Mouse (Mus musculus) midbrain, embryonic 16.5 days (tissue): ENCODE measurements at regions not wholly inside any gene's neighbourhood (a gene's known extent, or its start where the extent isn't known, plus 50 kb on each side); places are given as distances from the start of the nearest gene placed in this dataset.
A peak's percentile ranks its signal among the peaks of the same experiment; 100 is the strongest.

Source experiments
- ATAC-seq: fragments of 200-750 bp; cut with Nextera tagmentation; 2 replicates; pipeline ENCODE4 v1.8.0; 2017; ENCODE audit warnings: moderate TSS enrichment
- H3K27ac ChIP-seq: fragments of 300-500 bp; sonication (generic); 2 replicates; pipeline ENCODE4 v1.5.1; 2014; ENCODE audit warnings: mild to moderate bottlenecking, low read length, mixed read lengths
- H3K27me3 ChIP-seq: fragments of 300-500 bp; sonication (generic); 2 replicates; pipeline ENCODE4 v1.6.1; 2014; ENCODE audit warnings: low read depth, low read length, mixed read lengths; ENCODE audit not compliant: control insufficient read depth, insufficient read depth
- H3K36me3 ChIP-seq: fragments of 300-500 bp; sonication (generic); 2 replicates; pipeline ENCODE4 v1.6.1; 2014; ENCODE audit warnings: mild to moderate bottlenecking, low read length, moderate library complexity, mixed read lengths; ENCODE audit not compliant: control insufficient read depth, insufficient read depth
- H3K4me1 ChIP-seq: fragments of 300-500 bp; sonication (generic); 2 replicates; pipeline ENCODE4 v1.6.1; 2014; ENCODE audit warnings: mild to moderate bottlenecking, low read length, mixed read lengths; ENCODE audit not compliant: control insufficient read depth, insufficient read depth
- H3K4me2 ChIP-seq: fragments of 300-500 bp; sonication (generic); 2 replicates; pipeline ENCODE4 v1.6.1; 2014; ENCODE audit warnings: mild to moderate bottlenecking, low read length, mixed read lengths
- H3K4me3 ChIP-seq: fragments of 300-500 bp; sonication (generic); 2 replicates; pipeline ENCODE4 v1.5.1; 2014; ENCODE audit warnings: low read depth, mild to moderate bottlenecking, low read length, moderate library complexity, mixed read lengths
- H3K9ac ChIP-seq: fragments of 300-500 bp; sonication (generic); 2 replicates; pipeline ENCODE4 v1.6.1; 2014; ENCODE audit warnings: low read depth, low read length, mixed read lengths
- H3K9me3 ChIP-seq: fragments of 300-500 bp; sonication (generic); replicated peaks from 2 replicates; pipeline ENCODE4 v1.6.1; 2014; ENCODE audit warnings: mild to moderate bottlenecking, low read length, mixed read lengths; ENCODE audit not compliant: control insufficient read depth, poor library complexity, severe bottlenecking
- WGBS: fragments of 180-500 bp; shearing (Covaris S2); extraction: QIAGEN DNeasy Blood & Tissue Kit; methylation state at CpG from one replicate; pipeline ENCODE4 v1.1.7; 2014; 5-methylcytosine and 5-hydroxymethylcytosine counted together

DNA sequence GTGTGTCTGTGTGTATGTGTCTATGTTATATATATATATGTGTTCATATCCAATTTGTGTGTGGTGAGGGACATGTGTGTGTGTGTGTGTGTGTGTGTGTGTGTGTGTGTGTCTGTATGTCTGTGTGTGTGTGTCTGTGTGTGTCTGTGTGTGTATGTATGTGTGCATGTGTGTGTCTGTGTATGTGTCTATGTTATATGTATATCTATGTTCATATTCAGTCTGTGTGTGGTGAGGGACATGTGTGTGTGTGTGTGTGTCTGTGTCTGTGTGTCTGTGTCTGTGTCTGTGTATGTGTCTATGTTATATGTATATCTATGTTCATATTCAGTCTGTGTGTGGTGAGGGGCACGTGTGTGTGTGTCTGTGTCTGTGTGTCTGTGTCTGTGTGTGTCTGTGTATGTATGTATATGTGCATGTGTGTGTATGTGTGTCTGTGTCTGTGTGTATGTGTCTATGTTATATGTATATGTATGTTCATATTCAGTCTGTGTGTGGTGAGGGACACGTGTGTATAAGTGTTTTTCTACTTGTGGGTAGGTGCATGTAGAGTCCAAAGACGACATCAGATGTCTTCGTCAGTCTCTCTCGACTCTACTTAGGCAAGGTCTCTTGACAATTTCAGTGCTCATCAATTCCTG, 370.5 kb upstream of the Slc7a11 start:
- Histone ChIP-seq H3K4me2 (no peak overlapping the region), H3K4me3 (no peak overlapping the region), H3K4me1 (no peaks in the 10 kb centered on the region), H3K27ac (no peak overlapping the region), H3K27me3 (no peaks in the 10 kb centered on the region), H3K9me3 (no peaks in the 10 kb centered on the region), H3K9ac (no peak overlapping the region), H3K36me3 (no peaks in the 10 kb centered on the region)
- ATAC-seq: peak; percentile 54; the same call in 1 of the 2 replicates
- WGBS: 95% methylated on average over 5 of the region's 5 CpGs

DNA sequence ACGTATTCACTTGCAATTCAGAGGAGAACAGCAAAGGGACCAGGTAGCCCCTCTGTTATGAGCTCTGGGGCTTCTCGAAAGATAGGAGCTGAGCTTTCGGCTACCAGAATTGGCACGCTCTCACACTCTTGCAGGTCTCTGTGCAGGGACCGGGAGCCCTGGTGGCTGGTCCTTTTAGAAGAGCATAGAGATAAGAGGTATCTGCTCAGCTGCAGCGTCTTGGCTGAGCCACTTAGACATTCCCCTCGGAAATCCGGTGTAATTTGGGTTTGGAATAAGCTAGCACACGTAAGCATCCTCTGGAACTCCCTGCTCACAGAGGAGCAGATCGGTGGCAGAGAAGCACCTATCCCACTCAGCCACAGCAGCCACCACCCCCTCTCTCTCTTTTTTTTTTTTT, 372.3 kb upstream of the Slc7a11 start:
- Histone ChIP-seq H3K9ac (no peak overlapping the region), H3K27me3 (no peaks in the 10 kb centered on the region), H3K4me2 (no peak overlapping the region), H3K27ac (no peak overlapping the region), H3K4me3 (no peak overlapping the region), H3K9me3 (no peaks in the 10 kb centered on the region), H3K36me3 (no peaks in the 10 kb centered on the region), H3K4me1 (no peaks in the 10 kb centered on the region)
- ATAC-seq: no peak
- 86% methylated on average over 10 of the region's 10 CpGs for whole genome bisulfite sequencing

DNA sequence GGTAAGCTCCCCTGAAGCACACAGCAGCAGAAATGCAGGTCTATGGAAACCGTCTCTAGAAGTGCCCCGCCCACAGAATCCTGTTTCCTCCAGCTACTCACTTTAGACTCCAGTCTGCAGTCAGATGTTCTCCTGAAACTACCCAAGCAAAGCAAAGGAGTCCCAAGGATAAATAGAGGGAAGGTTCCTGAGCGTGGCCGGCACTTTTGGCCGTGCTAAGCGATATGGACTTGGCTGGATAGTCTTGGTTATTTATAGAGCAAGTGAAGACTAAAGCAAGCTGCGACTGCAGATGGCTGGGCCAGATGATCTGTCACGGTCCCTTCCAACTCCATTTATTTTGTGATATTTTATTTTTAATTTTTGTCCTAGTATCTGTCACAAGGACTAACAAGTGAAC, 373.1 kb upstream of the Slc7a11 start:
- no peaks in the 10 kb centered on the region for H3K27me3 ChIP-seq
- no peak for ATAC-seq
- no peak overlapping the region for H3K4me3 ChIP-seq
- 86% methylated on average over 8 of the region's 8 CpGs for WGBS
- no peaks in the 10 kb centered on the region for H3K9me3 ChIP-seq
- H3K4me2 ChIP-seq: no peak overlapping the region
- no peaks in the 10 kb centered on the region for H3K36me3 ChIP-seq
- H3K4me1 ChIP-seq: no peaks in the 10 kb centered on the region
- no peak overlapping the region for H3K27ac ChIP-seq
- no peak overlapping the region for H3K9ac ChIP-seq

DNA sequence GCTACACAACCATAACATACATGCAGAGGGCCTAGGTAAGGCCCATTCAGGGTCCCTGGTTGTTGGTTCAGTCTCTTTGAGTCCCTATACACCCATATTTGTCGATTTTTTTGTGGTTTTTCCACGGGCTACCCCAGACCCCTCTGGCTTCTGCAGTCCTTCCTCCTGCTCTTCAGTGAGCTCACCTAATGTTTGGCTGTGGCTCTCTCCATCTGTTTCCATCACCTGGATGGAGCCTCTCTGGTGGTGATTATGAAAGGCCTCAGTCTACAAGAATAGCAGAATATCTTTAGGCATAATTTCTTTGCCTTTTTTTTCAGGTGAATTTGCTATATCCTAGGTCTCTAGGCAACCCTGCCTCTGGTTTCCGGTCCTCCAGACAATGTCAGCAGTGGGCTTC, 373.9 kb upstream of the Slc7a11 start:
- no peak overlapping the region for H3K9ac ChIP-seq

DNA sequence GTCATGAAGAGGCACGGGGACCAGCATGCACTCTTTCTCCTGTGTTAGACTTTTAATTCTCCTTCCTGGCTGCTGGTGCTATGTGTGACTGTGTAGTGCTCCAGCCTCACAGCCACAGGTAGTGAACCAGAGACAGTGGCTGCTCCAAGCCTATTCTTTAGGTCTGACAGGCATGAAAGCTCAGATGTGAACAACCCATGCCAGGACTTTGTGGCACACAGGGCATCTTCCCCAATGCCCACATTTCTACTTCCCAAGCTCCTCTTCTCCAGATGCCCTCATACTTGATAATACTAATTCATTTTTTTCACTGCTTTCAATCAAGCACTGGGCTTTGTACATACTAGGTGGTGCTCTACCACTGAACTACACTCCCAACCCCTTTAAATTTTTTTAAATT, 377.4 kb upstream of the Slc7a11 start:
- no peak for ATAC-seq
- 90% methylated on average over 1 of the region's 1 CpGs for WGBS
- Histone ChIP-seq H3K9ac (no peak overlapping the region), H3K27ac (no peak overlapping the region), H3K27me3 (no peaks in the 10 kb centered on the region), H3K4me1 (0 out of 2 replicates have a peak, but pooled peaks cover under 1% of the 10 kb centered on the region), H3K9me3 (no peaks in the 10 kb centered on the region), H3K4me3 (no peak overlapping the region), H3K4me2 (no peak overlapping the region), H3K36me3 (no peaks in the 10 kb centered on the region)

More for the DNA sequence above, 373.9 kb upstream of the Slc7a11 start:
- no peak overlapping the region for H3K27ac ChIP-seq
- no peaks in the 10 kb centered on the region for H3K4me1 ChIP-seq
- WGBS: 59% methylated on average over 3 of the region's 3 CpGs
- no peak overlapping the region for H3K4me2 ChIP-seq
- no peaks in the 10 kb centered on the region for H3K27me3 ChIP-seq
- H3K4me3 ChIP-seq: no peak overlapping the region
- ATAC-seq: no peak
- H3K9me3 ChIP-seq: no peaks in the 10 kb centered on the region
- H3K36me3 ChIP-seq: no peaks in the 10 kb centered on the region

DNA sequence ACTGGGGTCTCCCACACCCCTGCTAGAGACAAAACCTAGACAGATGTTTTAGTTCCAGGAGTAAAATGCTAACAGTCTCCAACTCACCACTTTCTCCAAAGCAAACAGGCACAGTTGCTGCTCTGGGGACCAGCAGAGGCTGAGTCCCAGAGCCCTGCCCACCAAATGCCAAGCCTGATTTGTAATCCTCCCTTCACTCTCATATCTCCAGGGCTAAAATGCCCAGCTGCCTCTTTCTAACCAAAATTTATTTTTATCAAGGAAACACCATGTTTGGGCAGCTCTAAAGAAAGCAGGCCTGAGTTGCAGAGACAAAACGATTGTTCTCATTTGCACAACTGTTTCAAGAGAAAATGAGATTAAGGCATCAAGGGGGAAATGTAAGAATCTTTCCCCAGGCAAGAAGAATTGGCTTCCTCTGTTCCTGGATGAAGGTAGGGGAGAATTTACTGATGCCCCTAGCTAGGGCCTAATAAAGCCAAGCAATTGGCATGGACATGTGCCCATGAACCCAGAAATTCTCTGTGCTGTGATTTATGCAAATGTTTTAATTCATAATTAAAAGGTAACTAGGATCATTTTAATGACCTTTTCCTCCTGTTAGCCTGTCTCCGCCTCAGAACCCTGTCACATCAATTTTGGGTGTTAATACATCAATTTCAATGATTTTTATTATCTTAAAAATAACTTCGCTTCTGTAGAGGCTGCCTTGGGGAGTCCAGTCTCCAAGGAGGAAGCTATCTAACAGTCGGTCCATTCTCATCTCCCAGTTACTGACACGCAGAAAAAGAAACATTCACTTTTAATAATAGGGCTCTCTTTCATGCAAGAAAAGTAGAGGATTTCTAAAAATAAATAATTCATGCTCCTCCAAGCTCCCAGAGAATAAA, 382.4 kb upstream of the Slc7a11 start:
- H3K9ac ChIP-seq: no peak overlapping the region
- ATAC-seq: peak; percentile 70
- H3K9me3 ChIP-seq: no peaks in the 10 kb centered on the region
- no peaks in the 10 kb centered on the region for H3K36me3 ChIP-seq
- H3K4me1 ChIP-seq: peaks cover 10% of the 10 kb centered on the region
- H3K27ac ChIP-seq: peak overlapping the region; percentile 45
- no peaks in the 10 kb centered on the region for H3K27me3 ChIP-seq
- 29% methylated on average over 5 of the region's 5 CpGs for WGBS
- no peak overlapping the region for H3K4me3 ChIP-seq
- H3K4me2 ChIP-seq: no peak overlapping the region

DNA sequence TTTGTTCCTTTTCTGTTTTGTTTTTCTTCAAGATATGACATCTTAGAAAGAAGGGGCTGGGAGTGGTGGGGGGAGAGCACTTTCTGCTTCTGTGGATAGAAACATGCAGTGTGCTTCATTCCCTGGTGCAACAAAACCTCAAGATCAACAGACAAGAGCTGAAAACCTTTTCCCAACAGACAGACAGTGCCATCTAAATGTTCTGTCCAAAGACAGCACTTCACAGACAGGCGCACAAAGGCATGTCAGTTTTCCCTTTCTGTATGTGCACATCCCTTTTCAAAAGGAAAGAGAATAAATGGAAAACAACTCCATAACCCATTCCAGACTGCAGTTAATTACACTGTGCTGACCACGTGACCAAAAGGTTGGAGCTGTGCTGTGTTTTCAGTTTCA, 383.0 kb upstream of the Slc7a11 start:
- no peak overlapping the region for H3K27ac ChIP-seq
- H3K4me3 ChIP-seq: no peak overlapping the region
- 41% methylated on average over 2 of the region's 2 CpGs for WGBS
- no peak overlapping the region for H3K9ac ChIP-seq
- peak; percentile 70 for ATAC-seq
- H3K9me3 ChIP-seq: no peaks in the 10 kb centered on the region
- H3K4me1 ChIP-seq: peaks cover 10% of the 10 kb centered on the region
- H3K27me3 ChIP-seq: no peaks in the 10 kb centered on the region
- H3K4me2 ChIP-seq: no peak overlapping the region
- no peaks in the 10 kb centered on the region for H3K36me3 ChIP-seq

DNA sequence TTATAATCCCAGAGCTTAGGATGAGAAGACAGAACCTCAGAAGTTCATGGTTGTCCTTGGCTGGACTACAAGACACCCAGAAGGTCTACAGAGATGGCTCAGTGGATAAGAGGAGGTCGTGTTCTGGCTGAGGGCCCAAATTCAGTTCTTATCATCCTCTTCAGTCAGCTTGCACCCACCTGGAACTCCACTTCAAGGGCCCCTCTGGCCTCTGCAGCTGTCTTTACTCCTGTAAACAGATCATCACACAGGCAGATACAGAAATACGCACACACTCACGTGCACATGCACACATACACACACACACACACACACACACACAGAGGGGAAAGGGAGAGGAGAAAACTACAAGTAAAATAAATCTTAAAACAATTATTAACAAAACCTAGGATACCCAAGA, 385.8 kb upstream of the Slc7a11 start:
- H3K27ac ChIP-seq: no peak overlapping the region
- no peaks in the 10 kb centered on the region for H3K9me3 ChIP-seq
- peaks cover 10% of the 10 kb centered on the region for H3K4me1 ChIP-seq
- 84% methylated on average over 3 of the region's 3 CpGs for WGBS
- H3K36me3 ChIP-seq: no peaks in the 10 kb centered on the region
- ATAC-seq: no peak
- no peaks in the 10 kb centered on the region for H3K27me3 ChIP-seq
- H3K4me3 ChIP-seq: no peak overlapping the region
- no peak overlapping the region for H3K4me2 ChIP-seq
- H3K9ac ChIP-seq: no peak overlapping the region

DNA sequence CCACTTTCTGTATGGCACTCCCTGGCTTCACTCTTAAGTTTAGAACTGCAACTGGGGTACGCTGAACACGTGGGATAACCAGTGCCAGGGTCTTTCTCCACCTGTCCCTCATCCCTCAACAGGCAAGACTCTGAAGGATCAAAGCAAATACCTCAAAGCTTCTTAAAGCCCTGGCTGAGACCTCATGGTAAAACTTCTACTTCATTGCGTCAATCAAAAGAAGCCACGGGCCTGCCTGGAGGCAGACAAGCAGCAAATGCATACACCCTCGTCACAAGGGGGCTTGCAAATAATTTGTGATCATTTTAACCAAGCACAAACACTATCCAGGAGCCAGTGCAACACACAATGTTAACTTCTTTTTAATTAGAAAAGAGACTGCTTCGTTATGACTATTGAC, 387.0 kb upstream of the Slc7a11 start:
- Histone ChIP-seq H3K4me3 (no peak overlapping the region), H3K4me1 (peaks cover 10% of the 10 kb centered on the region), H3K36me3 (no peaks in the 10 kb centered on the region), H3K9ac (no peak overlapping the region), H3K27ac (no peak overlapping the region), H3K27me3 (no peaks in the 10 kb centered on the region), H3K4me2 (no peak overlapping the region), H3K9me3 (no peaks in the 10 kb centered on the region)
- WGBS: 76% methylated on average over 6 of the region's 6 CpGs
- 0 out of 2 replicates have a peak, but pooled peaks have one; percentile 30 for ATAC-seq
